Mouse (Mus musculus) thymus, postnatal 4 days (tissue): ENCODE data around the gene Wdr31.
A peak's percentile ranks its signal among the peaks of the same experiment; 100 is the strongest.
"Not testable (repeated sequence)": the region's sequence is repeated elsewhere in the genome, so short reads cannot be mapped to it uniquely, and the experiment has no call there.

Experiments used
- DNase-seq: peaks from one replicate; pipeline ENCODE4 v3.0.0; 2021

Gene Wdr31

GRCm38 (mm10) chr4:62494230-62494629 lies 23.5 kb upstream of the Wdr31 start:
- DNase-seq = no peak

GRCm38 (mm10) chr4:62492682-62493081 lies 22.0 kb upstream of the Wdr31 start:
- DNase-seq = no peak

GRCm38 (mm10) chr4:62487914-62488313 lies 17.2 kb upstream of the Wdr31 start:
- no peak for DNase-seq

- no peak for DNase-seq
Measured at GRCm38 (mm10) chr4:62487172-62487571, 16.5 kb upstream of the Wdr31 start.

GRCm38 (mm10) chr4:62486162-62486696 lies 15.5 kb upstream of the Wdr31 start:
- no peak for DNase-seq

GRCm38 (mm10) chr4:62485450-62486161 lies 14.9 kb upstream of the Wdr31 start:
- no peak for DNase-seq

GRCm38 (mm10) chr4:62484928-62485327 lies 14.2 kb upstream of the Wdr31 start:
- peak; percentile 28 for DNase-seq

GRCm38 (mm10) chr4:62480709-62481605 lies 10.3 kb upstream of the Wdr31 start:
- DNase-seq = no peak

- DNase-seq = peak; percentile 78
Measured at GRCm38 (mm10) chr4:62479937-62480708, 9.4 kb upstream of the Wdr31 start, which contains the start of gene Bspry. TSS of gene Bspry (plus strand) at chr4:62480053.

GRCm38 (mm10) chr4:62479593-62479936 lies 8.9 kb upstream of the Wdr31 start:
- not testable (repeated sequence) for DNase-seq

- DNase-seq = no peak
Measured at GRCm38 (mm10) chr4:62477542-62478244, 7.0 kb upstream of the Wdr31 start.

- DNase-seq = no peak
Measured at GRCm38 (mm10) chr4:62475793-62476192, 5.1 kb upstream of the Wdr31 start.

GRCm38 (mm10) chr4:62475131-62475530 lies 4.4 kb upstream of the Wdr31 start:
- DNase-seq = peak; percentile 47

GRCm38 (mm10) chr4:62472071-62472470 lies 1.4 kb upstream of the Wdr31 start:
- DNase-seq = no peak

GRCm38 (mm10) chr4:62468158-62468557 lies 2.5 kb downstream of the Wdr31 start:
- no peak for DNase-seq

- no peak for DNase-seq
Measured at GRCm38 (mm10) chr4:62463124-62463523, 7.6 kb downstream of the Wdr31 start.

GRCm38 (mm10) chr4:62460348-62460747 lies 10.3 kb downstream of the Wdr31 start:
- DNase-seq = no peak

- no peak for DNase-seq
Measured at GRCm38 (mm10) chr4:62459081-62459480, 11.6 kb downstream of the Wdr31 start.

- DNase-seq = peak; percentile 77
Measured at GRCm38 (mm10) chr4:62454995-62455394, 15.7 kb downstream of the Wdr31 start.

GRCm38 (mm10) chr4:62440986-62441385 lies 29.7 kb downstream of the Wdr31 start:
- DNase-seq = no peak

GRCm38 (mm10) chr4:62440544-62440943 lies 30.2 kb downstream of the Wdr31 start:
- no peak for DNase-seq

GRCm38 (mm10) chr4:62439793-62440192 lies 30.9 kb downstream of the Wdr31 start:
- no peak for DNase-seq
